In genomic region chr9:58202676-58203453, GRCm38 (mm10) we compare ENCODE assay signal across 10 mouse cellular contexts. TPM values are rescaled to one million over a fixed set of nuclear protein-coding genes. Genes with fewer than 3 reads are reported as not detected.
DNase-seq lines count a peak whose midpoint lies in the region; ATAC-seq lines count a peak whose summit lies in the region.
"Had no signal": no experiment of that assay in that cellular context is flagged by ENCODE, and none has a peak within 500 bp of the region (broad histone marks: within the 10 kb centered on the region; RNA-seq: fewer than 3 reads in every experiment).

No protein-coding gene starts in this region.

- peak overlapping the region; percentile 98 for H3K27ac ChIP-seq in forebrain, embryonic 16.5 days (ENCODE audit: low read length)
- no peak overlapping the region for H3K27ac ChIP-seq in limb, embryonic 12.5 days

- peak overlapping the region; percentile 76 for H3K9ac ChIP-seq in forebrain, embryonic 16.5 days (replicated peaks; ENCODE audit: low read depth, low read length)
- H3K9ac ChIP-seq in limb, embryonic 12.5 days (replicated peaks): no peak overlapping the region

- WGBS in forebrain, embryonic 16.5 days: 5% methylated on average over 14 of the region's 14 CpGs
- 2% methylated on average over 14 of the region's 14 CpGs for WGBS in limb, embryonic 12.5 days

- H3K36me3 ChIP-seq in forebrain, embryonic 16.5 days (ENCODE audit: control insufficient read depth, insufficient read depth): no peaks in the 10 kb centered on the region
- H3K36me3 ChIP-seq in limb, embryonic 12.5 days: no peaks in the 10 kb centered on the region

- ATAC-seq in forebrain, embryonic 16.5 days: no peak
- no peak for ATAC-seq in limb, embryonic 12.5 days (ENCODE audit: insufficient number of reproducible peaks, insufficient read depth, low FRiP score, low TSS enrichment, low read depth)
- no peak for ATAC-seq in erythroid progenitor cell, adult 5-6 weeks (replicated peaks; ENCODE audit: low FRiP score, poor library complexity, severe bottlenecking)
- ATAC-seq: inflammation-experienced regulatory T-cells, adult 6 months had no signal

- H3K4me1 ChIP-seq in forebrain, embryonic 16.5 days (replicated peaks; ENCODE audit: control insufficient read depth, insufficient read depth, low read length): peaks cover 68% of the 10 kb centered on the region
- H3K4me1 ChIP-seq in limb, embryonic 12.5 days (replicated peaks): peaks cover 54% of the 10 kb centered on the region

- peak overlapping the region; percentile 81 for H3K4me2 ChIP-seq in forebrain, embryonic 16.5 days (ENCODE audit: low read length)
- peak overlapping the region; percentile 53 for H3K4me2 ChIP-seq in limb, embryonic 12.5 days

- peaks cover 17% of the 10 kb centered on the region for H3K27me3 ChIP-seq in forebrain, embryonic 16.5 days (replicated peaks; ENCODE audit: control insufficient read depth, insufficient read depth, low read length)
- peaks cover 80% of the 10 kb centered on the region for H3K27me3 ChIP-seq in limb, embryonic 12.5 days

- no peaks in the 10 kb centered on the region for H3K9me3 ChIP-seq in forebrain, embryonic 16.5 days (ENCODE audit: control insufficient read depth, low read length)
- H3K9me3 ChIP-seq in limb, embryonic 12.5 days: no peaks in the 10 kb centered on the region

- peak; percentile 29 to 41 for DNase-seq in layer of hippocampus, postnatal 14 days (ENCODE audit: low spot score in 2 of 2)
- DNase-seq in layer of hippocampus, adult 9-10 months (ENCODE audit: low spot score): no peak
- peak; percentile 60 to 78 for DNase-seq in right cerebral cortex, postnatal 10 days (ENCODE audit: low spot score in 2 of 2)
- no peak for DNase-seq in thymus, postnatal 4 days
- DNase-seq in urinary bladder, adult 2 months (ENCODE audit: low spot score): no peak
- DNase-seq: lung, postnatal 10 days had no signal

- H3K4me3 ChIP-seq in forebrain, embryonic 16.5 days (replicated peaks; ENCODE audit: low read length): peak overlapping the region; percentile 63
- peak overlapping the region; percentile 36 for H3K4me3 ChIP-seq in limb, embryonic 12.5 days (replicated peaks)

RNA-seq across cellular contexts. Expression of gene Islr, which starts 1.2 kb away (rescaled TPM):
- 10 to 100 TPM; 10.8 to 15.5 TPM for total RNA-seq in layer of hippocampus, postnatal 14 days (2021)
- polyA plus RNA-seq in forebrain, embryonic 16.5 days (2015; fragmentation: Nextera tagmentation; extraction: Ambion mirVana): 16.8 and 25.5 TPM in 2 replicates
- 109 and 120 TPM in 2 replicates for polyA plus RNA-seq in limb, embryonic 12.5 days (2016; fragmentation: Nextera tagmentation; extraction: Ambion mirVana)
- total RNA-seq in erythroid progenitor cell, adult 5-6 weeks (2015; ENCODE audit: low replicate concordance): 0.72 TPM in 1 of 2 replicates, not detected in the other
- 0.26 and 0.30 TPM in 2 replicates for total RNA-seq in erythroid progenitor cell, adult 5-6 weeks (2017; ENCODE audit: low replicate concordance)
- 137 and 139 TPM in 2 replicates for polyA plus RNA-seq in urinary bladder, adult 2 months (2012; rRNA removed)

RNA-seq across cellular contexts. Expression of gene Islr2, which starts 1.3 kb away (rescaled TPM):
- 100 to 1,000 TPM; 193 to 208 TPM for total RNA-seq in layer of hippocampus, postnatal 14 days (2021)
- polyA plus RNA-seq in forebrain, embryonic 16.5 days (2015; fragmentation: Nextera tagmentation; extraction: Ambion mirVana): 74.4 and 88.4 TPM in 2 replicates
- 1.4 and 1.8 TPM in 2 replicates for polyA plus RNA-seq in limb, embryonic 12.5 days (2016; fragmentation: Nextera tagmentation; extraction: Ambion mirVana)
- 0.42 TPM in 1 of 2 replicates, not detected in the other for total RNA-seq in erythroid progenitor cell, adult 5-6 weeks (2015; ENCODE audit: low replicate concordance)
- total RNA-seq in erythroid progenitor cell, adult 5-6 weeks (2017; ENCODE audit: low replicate concordance): 0.23 TPM in 1 of 2 replicates, not detected in the other
- 0.15 and 0.19 TPM in 2 replicates for polyA plus RNA-seq in urinary bladder, adult 2 months (2012; rRNA removed)
- polyA plus RNA-seq: inflammation-experienced regulatory T-cells, adult 6 months had no signal

RNA-seq across cellular contexts. Expression of gene Pml, which starts 46.7 kb away (rescaled TPM):
- total RNA-seq in layer of hippocampus, postnatal 14 days (2021): 1 to 10 TPM; 8.5 to 9.8 TPM
- polyA plus RNA-seq in forebrain, embryonic 16.5 days (2015; fragmentation: Nextera tagmentation; extraction: Ambion mirVana): 7.4 and 8.1 TPM in 2 replicates
- 16.1 and 18.4 TPM in 2 replicates for polyA plus RNA-seq in limb, embryonic 12.5 days (2016; fragmentation: Nextera tagmentation; extraction: Ambion mirVana)
- 226 and 252 TPM in 2 replicates for total RNA-seq in erythroid progenitor cell, adult 5-6 weeks (2015; ENCODE audit: low replicate concordance)
- total RNA-seq in erythroid progenitor cell, adult 5-6 weeks (2017; ENCODE audit: low replicate concordance): 113 and 157 TPM in 2 replicates
- 14.2 and 21.8 TPM in 2 replicates for polyA plus RNA-seq in urinary bladder, adult 2 months (2012; rRNA removed)

RNA-seq across cellular contexts. Expression of gene Stoml1, which starts 50.1 kb away (rescaled TPM):
- total RNA-seq in layer of hippocampus, postnatal 14 days (2021): 10 to 100 TPM; 78.5 to 79.8 TPM
- polyA plus RNA-seq in forebrain, embryonic 16.5 days (2015; fragmentation: Nextera tagmentation; extraction: Ambion mirVana): 104 and 120 TPM in 2 replicates
- 33.6 and 35.3 TPM in 2 replicates for polyA plus RNA-seq in limb, embryonic 12.5 days (2016; fragmentation: Nextera tagmentation; extraction: Ambion mirVana)
- 5.0 TPM in 1 of 2 replicates, not detected in the other for total RNA-seq in erythroid progenitor cell, adult 5-6 weeks (2015; ENCODE audit: low replicate concordance)
- 1.9 and 3.2 TPM in 2 replicates for total RNA-seq in erythroid progenitor cell, adult 5-6 weeks (2017; ENCODE audit: low replicate concordance)
- polyA plus RNA-seq in urinary bladder, adult 2 months (2012; rRNA removed): 60.9 and 66.9 TPM in 2 replicates

Comparison
In these comparisons a context has a peak if more than half of its experiments do, and no peak if none do; other contexts are left out.
1. DNase-seq: peak in layer of hippocampus, postnatal 14 days (2 of 2) and right cerebral cortex, postnatal 10 days (2 of 2); none in layer of hippocampus, adult 9-10 months (single experiment), thymus, postnatal 4 days (single experiment) and urinary bladder, adult 2 months (single experiment).
2. RNA of gene Islr2, which starts 1.3 kb away (polyA plus RNA-seq): 74.4 to 88.4 TPM in forebrain, embryonic 16.5 days; 1.4 to 1.8 TPM in limb, embryonic 12.5 days and 0.15 to 0.19 TPM in urinary bladder, adult 2 months; every median in the first group is over 10 times any median in the second.